Mouse (Mus musculus) hindbrain, embryonic 14.5 days (tissue): ENCODE results near the gene H2-DMa. TPM values are rescaled to one million over a fixed set of nuclear protein-coding genes. Genes with fewer than 3 reads are reported as not detected.

Source experiments
- ATAC-seq: fragments of 200-750 bp; cut with Nextera tagmentation; 2 replicates; pipeline ENCODE4 v1.8.0; 2017; ENCODE audit warnings: moderate number of reproducible peaks, mild to moderate bottlenecking, moderate TSS enrichment, moderate library complexity; ENCODE audit not compliant: low FRiP score
- DNase-seq: peaks from one replicate; pipeline ENCODE4 v3.0.0-alpha.2; 2015; ENCODE audit warnings: low spot score
- H3K27ac ChIP-seq: fragments of 300-500 bp; sonication (generic); 2 replicates; pipeline ENCODE4 v1.5.1; 2014; ENCODE audit warnings: mild to moderate bottlenecking, moderate library complexity
- H3K27me3 ChIP-seq: fragments of 300-500 bp; sonication (generic); 2 replicates; pipeline ENCODE4 v1.6.1; 2014; ENCODE audit warnings: mild to moderate bottlenecking, low read length, mixed read lengths; ENCODE audit not compliant: control insufficient read depth, insufficient read depth
- H3K36me3 ChIP-seq: fragments of 300-500 bp; sonication (generic); replicated peaks from 2 replicates; pipeline ENCODE4 v1.6.1; 2014; ENCODE audit not compliant: control insufficient read depth, insufficient read depth
- H3K4me1 ChIP-seq: fragments of 300-500 bp; sonication (generic); replicated peaks from 2 replicates; pipeline ENCODE4 v1.6.1; 2014; ENCODE audit warnings: antibody characterized with exemption, low read length, mixed read lengths; ENCODE audit not compliant: control insufficient read depth, insufficient read depth
- H3K4me2 ChIP-seq: fragments of 300-500 bp; sonication (generic); replicated peaks from 2 replicates; pipeline ENCODE4 v1.6.1; 2014; ENCODE audit warnings: mild to moderate bottlenecking, moderate library complexity
- H3K4me3 ChIP-seq: fragments of 300-500 bp; sonication (generic); replicated peaks from 2 replicates; pipeline ENCODE4 v1.5.1; 2014; ENCODE audit warnings: mild to moderate bottlenecking, low read length
- H3K9ac ChIP-seq: fragments of 300-500 bp; sonication (generic); 2 replicates; pipeline ENCODE4 v1.6.1; 2014
- H3K9me3 ChIP-seq: fragments of 300-500 bp; sonication (generic); 2 replicates; pipeline ENCODE4 v1.6.1; 2016; ENCODE audit warnings: low read length; ENCODE audit not compliant: control insufficient read depth
- WGBS: fragments of 180-500 bp; shearing (Covaris S2); extraction: QIAGEN DNeasy Blood & Tissue Kit; methylation state at CpG from one replicate; pipeline ENCODE4 v1.1.7; 2014; 5-methylcytosine and 5-hydroxymethylcytosine counted together
- polyA plus RNA-seq: library from polyadenylated mRNA; unstranded; fragments of >200 nt; fragmentation: Nextera tagmentation; extraction: Ambion mirVana; gene quantifications from 2 replicates; pipeline ENCODE4 v1.2.1, GENCODE M21; 2014

Gene H2-DMa
- polyA plus RNA-seq, 1 experiment from 2014 or later, result 19.2 TPM

DNA sequence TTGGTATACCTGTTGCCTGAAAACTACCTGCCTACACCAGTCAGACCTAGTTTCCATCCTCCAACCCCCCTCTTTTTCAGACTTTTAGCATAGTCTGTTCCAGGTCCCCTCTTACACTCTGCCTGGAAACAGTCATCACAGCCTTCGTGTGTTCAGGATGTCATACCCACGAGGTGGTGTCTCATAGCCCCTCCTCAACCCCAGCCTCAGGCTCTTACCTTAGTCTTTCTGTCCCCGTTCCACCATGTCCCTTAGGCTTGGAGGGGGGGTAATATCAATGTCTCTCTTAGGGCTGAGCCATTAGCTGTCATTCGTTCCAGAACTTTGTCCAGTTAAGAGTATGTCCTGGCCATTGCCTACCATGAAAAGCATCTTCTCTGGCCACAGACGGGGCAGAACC is 18.2 kb upstream of the H2-DMa start:
- Histone ChIP-seq H3K27me3 (no peaks in the 10 kb centered on the region), H3K9me3 (peaks cover 4% of the 10 kb centered on the region; the same call in 1 of the 2 replicates), H3K4me2 (no peak overlapping the region), H3K27ac (no peak overlapping the region), H3K9ac (no peak overlapping the region), H3K4me3 (no peak overlapping the region), H3K4me1 (no peaks in the 10 kb centered on the region), H3K36me3 (no peaks in the 10 kb centered on the region)
- ATAC-seq (no peak), DNase-seq (no peak)
- 37% methylated on average over 5 of the region's 5 CpGs for WGBS

DNA sequence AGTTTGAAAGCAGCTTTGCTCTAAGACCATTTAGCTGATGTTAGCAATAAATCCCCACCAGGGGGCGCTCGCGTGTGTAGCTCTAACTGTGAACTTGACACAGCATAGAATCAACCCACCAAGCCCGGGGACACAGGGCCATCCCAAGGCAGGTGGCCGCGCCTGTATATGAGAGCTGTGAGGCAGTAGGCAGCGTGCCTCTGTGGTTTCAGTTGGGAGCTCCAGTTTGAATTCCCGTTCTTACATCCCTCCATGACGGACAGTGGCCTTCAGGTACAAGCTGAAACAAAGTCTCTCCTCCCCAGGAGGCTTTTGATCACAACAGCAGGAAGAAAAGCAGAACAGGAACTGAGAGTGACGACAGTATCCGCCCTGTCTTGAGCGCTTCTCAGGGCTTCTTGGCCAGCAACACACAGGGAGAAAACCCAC is 17.7 kb upstream of the H2-DMa start:
- Histone ChIP-seq H3K4me2 (peak overlapping the region; percentile 37), H3K36me3 (no peaks in the 10 kb centered on the region), H3K4me3 (no peak overlapping the region), H3K4me1 (no peaks in the 10 kb centered on the region), H3K9me3 (peaks cover 4% of the 10 kb centered on the region; the same call in 1 of the 2 replicates), H3K27me3 (no peaks in the 10 kb centered on the region), H3K9ac (no peak overlapping the region), H3K27ac (no peak overlapping the region)
- peak; percentile 97 for DNase-seq
- peak; percentile 64; the same call in 1 of the 2 replicates for ATAC-seq
- WGBS, result 9% methylated on average over 12 of the region's 12 CpGs

DNA sequence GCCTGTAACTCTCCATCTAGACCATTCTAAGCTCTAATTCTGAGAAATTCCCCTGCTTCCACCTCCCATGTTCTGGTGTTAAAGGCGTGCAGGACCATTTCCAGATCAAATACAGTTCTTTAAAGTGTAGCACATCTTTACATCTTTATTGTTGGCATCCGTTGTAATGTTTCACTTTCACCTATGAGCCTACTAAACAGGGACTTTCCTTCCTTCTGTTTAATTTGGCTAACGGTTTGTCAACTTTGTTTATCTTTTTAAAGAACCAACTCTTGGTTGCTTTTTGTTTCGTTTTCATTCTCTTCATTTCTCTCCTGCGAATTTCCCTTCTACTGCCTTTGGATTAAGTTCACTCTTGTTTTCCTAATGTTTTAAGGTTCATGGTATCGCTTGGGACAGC is 16.5 kb upstream of the H2-DMa start:
- ATAC-seq, result no peak
- no peak overlapping the region for H3K4me2 ChIP-seq
- H3K4me1 ChIP-seq, result no peaks in the 10 kb centered on the region
- DNase-seq, result no peak
- H3K36me3 ChIP-seq, result no peaks in the 10 kb centered on the region
- no peak overlapping the region for H3K9ac ChIP-seq
- no peak overlapping the region for H3K27ac ChIP-seq
- no peaks in the 10 kb centered on the region for H3K27me3 ChIP-seq
- peaks cover 4% of the 10 kb centered on the region; the same call in 1 of the 2 replicates for H3K9me3 ChIP-seq
- no peak overlapping the region for H3K4me3 ChIP-seq
- 86% methylated on average over 6 of the region's 6 CpGs for WGBS

DNA sequence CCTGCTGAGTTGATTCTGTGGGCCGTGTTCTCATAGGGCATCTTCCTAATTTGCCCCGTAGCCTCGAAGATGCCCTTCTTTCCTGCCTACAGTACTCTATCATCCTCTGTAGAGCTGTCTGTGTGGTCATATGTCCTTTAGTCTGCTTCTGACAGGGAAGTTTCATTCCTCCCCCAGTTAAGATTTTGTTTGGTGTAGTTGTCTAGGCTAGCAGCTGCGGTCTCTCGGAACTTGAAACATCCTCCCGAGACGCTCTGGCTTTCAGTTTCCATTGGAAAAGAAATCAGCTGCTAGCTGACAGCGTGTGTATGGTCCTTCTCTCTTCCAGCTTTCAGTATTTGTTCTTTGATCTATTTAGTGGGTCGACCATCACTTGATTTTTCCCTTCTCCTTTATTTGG is 14.5 kb upstream of the H2-DMa start:
- 89% methylated on average over 9 of the region's 9 CpGs for WGBS
- no peaks in the 10 kb centered on the region for H3K4me1 ChIP-seq
- peaks cover 8% of the 10 kb centered on the region; the same call in 1 of the 2 replicates for H3K36me3 ChIP-seq
- ATAC-seq (no peak), DNase-seq (no peak)
- no peak overlapping the region for H3K9ac ChIP-seq
- no peak overlapping the region for H3K27ac ChIP-seq
- H3K27me3 ChIP-seq, result no peaks in the 10 kb centered on the region
- H3K4me3 ChIP-seq, result no peak overlapping the region
- no peak overlapping the region for H3K4me2 ChIP-seq
- peaks cover 4% of the 10 kb centered on the region; the same call in 1 of the 2 replicates for H3K9me3 ChIP-seq

DNA sequence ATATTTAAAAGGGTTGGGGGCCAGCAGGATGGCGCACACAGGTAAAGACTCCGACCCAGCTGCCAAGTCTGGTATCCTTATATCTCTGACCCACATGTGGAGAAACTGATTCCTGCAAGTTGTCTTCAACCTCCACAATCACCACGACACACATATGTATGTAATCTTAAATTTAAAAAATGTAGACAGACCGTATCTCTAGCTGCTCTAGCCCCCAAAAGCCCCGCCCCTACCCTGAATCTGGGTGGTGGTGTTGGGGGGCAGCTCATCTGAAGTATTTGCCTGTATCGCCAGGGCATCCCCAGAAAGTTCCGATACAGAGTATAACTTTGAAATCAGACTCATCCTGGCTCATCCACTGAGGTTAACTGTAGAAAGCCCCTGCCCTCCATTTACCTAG is 12.8 kb upstream of the H2-DMa start:
- ATAC-seq (no peak), DNase-seq (no peak)
- H3K4me1 ChIP-seq, result no peaks in the 10 kb centered on the region
- H3K4me3 ChIP-seq, result no peak overlapping the region
- peaks cover 25% of the 10 kb centered on the region for H3K36me3 ChIP-seq
- H3K27ac ChIP-seq, result no peak overlapping the region
- H3K4me2 ChIP-seq, result no peak overlapping the region
- H3K9ac ChIP-seq, result no peak overlapping the region
- H3K27me3 ChIP-seq, result no peaks in the 10 kb centered on the region
- peaks cover 4% of the 10 kb centered on the region; the same call in 1 of the 2 replicates for H3K9me3 ChIP-seq
- WGBS, result 91% methylated on average over 7 of the region's 7 CpGs

DNA sequence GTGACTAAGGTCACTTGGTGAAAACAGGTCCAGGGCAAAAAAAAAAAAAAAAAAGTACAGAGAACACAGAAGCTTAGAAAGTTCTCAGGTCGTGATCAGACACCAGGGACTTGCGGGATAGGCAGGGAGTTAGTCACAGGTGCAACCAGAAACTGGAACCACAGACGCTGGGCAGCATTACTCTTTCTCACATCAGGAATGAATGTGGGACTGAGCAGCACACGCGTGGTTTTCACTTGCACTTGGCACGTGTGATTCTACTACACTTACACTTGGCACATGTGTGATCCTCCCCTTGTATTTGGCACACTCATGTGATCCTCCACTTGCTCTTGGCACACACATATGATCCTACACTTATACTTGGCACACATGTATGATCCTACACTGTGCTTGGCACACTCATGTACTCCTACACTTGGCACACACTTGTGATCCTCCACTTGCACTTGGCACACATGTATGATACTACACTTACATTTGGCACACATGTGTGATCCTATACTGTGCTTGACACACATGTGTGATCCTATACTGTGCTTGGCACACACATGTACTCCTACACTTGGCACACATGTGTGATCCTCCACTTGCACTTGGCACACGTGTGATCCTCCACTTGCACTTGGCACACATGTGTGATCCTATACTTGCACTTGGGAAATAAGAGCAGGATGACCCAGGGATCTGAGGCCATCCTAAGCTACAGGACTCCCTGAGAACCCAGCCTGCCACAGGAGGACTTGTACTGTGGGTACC is 12.1 kb upstream of the H2-DMa start:
- Histone ChIP-seq H3K4me2 (no peak overlapping the region), H3K4me1 (no peaks in the 10 kb centered on the region), H3K4me3 (no peak overlapping the region), H3K36me3 (peaks cover 33% of the 10 kb centered on the region), H3K9ac (no peak overlapping the region), H3K27me3 (no peaks in the 10 kb centered on the region), H3K27ac (no peak overlapping the region), H3K9me3 (peaks cover 4% of the 10 kb centered on the region; the same call in 1 of the 2 replicates)
- DNase-seq (no peak), ATAC-seq (0 out of 2 replicates have a peak, but pooled peaks have one; percentile 31)
- WGBS, result 85% methylated on average over 7 of the region's 7 CpGs

DNA sequence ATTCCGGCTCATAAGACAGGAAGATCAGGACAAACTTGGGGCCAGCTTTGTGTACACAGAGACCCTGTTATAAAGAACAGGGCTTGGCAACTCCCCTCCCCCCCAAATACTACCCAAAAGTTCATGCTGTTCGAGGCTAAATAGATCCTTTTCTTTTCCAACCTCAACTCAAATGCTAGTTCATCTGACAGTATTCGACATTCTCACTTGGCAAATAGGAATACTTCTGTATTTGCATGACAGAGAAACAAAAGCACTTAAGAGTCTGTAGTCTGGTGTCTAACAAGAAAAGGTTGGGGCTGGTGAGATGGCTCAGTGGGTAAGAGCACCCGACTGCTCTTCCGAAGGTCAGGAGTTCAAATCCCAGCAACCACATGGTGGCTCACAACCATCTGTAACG is 10.9 kb upstream of the H2-DMa start:
- H3K9me3 ChIP-seq, result peaks cover 4% of the 10 kb centered on the region; the same call in 1 of the 2 replicates
- no peak overlapping the region for H3K9ac ChIP-seq
- H3K27me3 ChIP-seq, result no peaks in the 10 kb centered on the region
- no peaks in the 10 kb centered on the region for H3K4me1 ChIP-seq
- DNase-seq (no peak), ATAC-seq (no peak)
- H3K4me2 ChIP-seq, result no peak overlapping the region
- peaks cover 44% of the 10 kb centered on the region for H3K36me3 ChIP-seq
- no peak overlapping the region for H3K27ac ChIP-seq
- 78% methylated on average over 5 of the region's 6 CpGs for WGBS
- no peak overlapping the region for H3K4me3 ChIP-seq

DNA sequence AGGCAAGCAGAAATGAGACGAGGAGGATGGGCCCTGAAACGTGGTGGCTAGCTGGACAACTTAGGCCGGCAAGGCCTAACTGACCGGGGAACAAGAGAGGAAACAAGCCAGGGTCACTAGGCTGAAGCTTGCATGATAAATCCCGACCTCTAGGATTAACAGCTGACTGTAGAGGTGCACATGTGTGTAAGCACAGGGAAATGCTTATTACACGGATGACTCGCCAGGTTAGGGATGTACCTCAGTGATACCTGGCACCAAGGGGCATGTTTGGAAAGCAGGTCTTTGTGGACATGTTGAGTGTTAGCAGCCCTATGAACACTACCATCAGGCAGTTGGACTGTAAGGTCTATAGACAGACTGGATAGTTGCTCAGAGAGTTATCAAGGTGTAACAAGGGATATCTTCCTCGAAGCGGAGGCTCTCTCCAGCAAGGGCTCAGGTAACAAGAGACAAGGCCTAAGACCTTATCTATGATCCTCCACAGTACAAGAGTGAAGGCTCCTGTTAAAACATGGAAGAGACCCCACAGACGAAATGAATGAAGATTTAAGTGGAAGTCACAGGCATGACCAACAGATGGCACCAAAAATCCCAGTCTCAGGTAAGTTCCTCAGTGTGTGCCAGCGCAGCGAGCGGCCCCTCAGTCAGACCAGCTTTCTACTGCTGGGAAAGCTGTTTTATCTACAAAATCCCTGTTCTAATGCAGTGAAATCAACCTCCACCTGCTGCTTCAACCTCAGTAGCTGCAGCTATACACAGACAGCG is 10.1 kb upstream of the H2-DMa start:
- Histone ChIP-seq H3K27ac (no peak overlapping the region), H3K9ac (no peak overlapping the region), H3K9me3 (peaks cover 4% of the 10 kb centered on the region; the same call in 1 of the 2 replicates), H3K4me2 (no peak overlapping the region), H3K4me3 (no peak overlapping the region), H3K27me3 (no peaks in the 10 kb centered on the region), H3K36me3 (peaks cover 52% of the 10 kb centered on the region), H3K4me1 (no peaks in the 10 kb centered on the region)
- 78% methylated on average over 14 of the region's 14 CpGs for WGBS
- DNase-seq (no peak), ATAC-seq (0 out of 2 replicates have a peak, but pooled peaks have one; percentile 42)

DNA sequence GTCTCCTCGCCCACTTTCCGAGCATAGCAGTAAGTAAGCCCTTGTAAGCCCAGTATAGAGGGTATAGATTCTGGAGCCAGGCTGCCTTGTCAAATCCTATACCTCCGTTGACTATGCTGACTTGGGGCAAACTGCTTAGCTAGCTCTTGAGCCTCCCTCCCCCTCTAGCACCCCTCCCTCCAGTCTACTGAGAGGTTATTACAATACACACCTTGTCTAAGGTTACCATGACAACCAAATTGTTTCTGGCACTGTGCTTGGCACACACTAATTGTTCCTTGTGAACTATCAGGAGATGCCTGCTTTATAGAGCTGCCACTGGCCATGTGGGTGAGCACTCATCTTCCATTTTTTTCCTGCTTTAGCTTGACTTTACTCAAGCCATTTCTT is 9.5 kb upstream of the H2-DMa start:
- no peak overlapping the region for H3K27ac ChIP-seq
- DNase-seq (no peak), ATAC-seq (0 out of 2 replicates have a peak, but pooled peaks have one; percentile 24)
- H3K9ac ChIP-seq, result no peak overlapping the region
- H3K36me3 ChIP-seq, result peaks cover 58% of the 10 kb centered on the region
- no peak overlapping the region for H3K4me3 ChIP-seq
- H3K4me2 ChIP-seq, result no peak overlapping the region
- H3K9me3 ChIP-seq, result peaks cover 4% of the 10 kb centered on the region; the same call in 1 of the 2 replicates
- no peaks in the 10 kb centered on the region for H3K4me1 ChIP-seq
- 76% methylated on average over 3 of the region's 3 CpGs for WGBS
- H3K27me3 ChIP-seq, result no peaks in the 10 kb centered on the region
